Mouse (Mus musculus) liver, embryonic 11.5 days (tissue): Measurements from ENCODE around the gene Fbxl14. TPM values are rescaled to one million over a fixed set of nuclear protein-coding genes. Genes with fewer than 3 reads are reported as not detected.

Experiments used
- ATAC-seq: fragments of 200-750 bp; cut with Nextera tagmentation; replicated peaks from 2 replicates; pipeline ENCODE4 v1.8.0; 2017; ENCODE audit warnings: moderate number of reproducible peaks, mild to moderate bottlenecking, moderate TSS enrichment, moderate library complexity; ENCODE audit not compliant: low FRiP score
- DNase-seq: peaks from one replicate; pipeline ENCODE4 v3.0.0-alpha.2; 2017; ENCODE audit warnings: low spot score
- H3K27ac ChIP-seq: fragments of 300-500 bp; sonication (generic); 2 replicates; pipeline ENCODE4 v1.5.1; 2014; ENCODE audit warnings: mild to moderate bottlenecking, low read depth, low read length, control low read depth
- H3K27me3 ChIP-seq: fragments of 300-500 bp; sonication (generic); replicated peaks from 2 replicates; pipeline ENCODE4 v1.6.1; 2014; ENCODE audit warnings: low read length, mixed read lengths; ENCODE audit not compliant: control insufficient read depth, insufficient read depth
- H3K36me3 ChIP-seq: fragments of 300-500 bp; sonication (generic); 2 replicates; pipeline ENCODE4 v1.6.1; 2014; ENCODE audit warnings: mild to moderate bottlenecking, low read length, moderate library complexity, mixed read lengths; ENCODE audit not compliant: control insufficient read depth, insufficient read depth
- H3K4me1 ChIP-seq: fragments of 300-500 bp; sonication (generic); replicated peaks from 2 replicates; pipeline ENCODE4 v1.6.1; 2014; ENCODE audit warnings: low read length, mixed read lengths; ENCODE audit not compliant: control insufficient read depth, insufficient read depth
- H3K4me2 ChIP-seq: fragments of 300-500 bp; sonication (generic); 2 replicates; pipeline ENCODE4 v1.6.1; 2014; ENCODE audit warnings: mild to moderate bottlenecking, control low read depth, moderate library complexity
- H3K4me3 ChIP-seq: fragments of 300-500 bp; sonication (generic); 2 replicates; pipeline ENCODE4 v1.5.1; 2014; ENCODE audit warnings: low read depth, low read length, control low read depth
- H3K9ac ChIP-seq: fragments of 300-500 bp; sonication (generic); 2 replicates; pipeline ENCODE4 v1.6.1; 2014; ENCODE audit warnings: low read depth, low read length, control low read depth
- H3K9me3 ChIP-seq: fragments of 300-500 bp; sonication (generic); 2 replicates; pipeline ENCODE4 v1.6.1; 2016; ENCODE audit warnings: low read length, inconsistent platforms, mixed read lengths; ENCODE audit not compliant: control insufficient read depth
- WGBS: fragments of 180-500 bp; shearing (Covaris S2); extraction: QIAGEN DNeasy Blood & Tissue Kit; methylation state at CpG from one replicate; pipeline ENCODE4 v1.1.7; 2014; 5-methylcytosine and 5-hydroxymethylcytosine counted together
- polyA plus RNA-seq: library from polyadenylated mRNA; unstranded; fragments of >200 nt; fragmentation: Nextera tagmentation; extraction: Ambion mirVana; gene quantifications from 2 replicates; pipeline ENCODE4 v1.2.1, GENCODE M21; 2014

Gene Fbxl14
- polyA plus RNA-seq, 1 experiment from 2014 or later, result 6.9 TPM

- H3K4me2 ChIP-seq, result no peak overlapping the region
- no peak for DNase-seq
- no peaks in the 10 kb centered on the region for H3K27me3 ChIP-seq
- H3K27ac ChIP-seq, result no peak overlapping the region
- ATAC-seq, result no peak
- no peak overlapping the region for H3K4me3 ChIP-seq
- H3K9ac ChIP-seq, result no peak overlapping the region
- peaks cover 29% of the 10 kb centered on the region for H3K4me1 ChIP-seq
- no peaks in the 10 kb centered on the region for H3K9me3 ChIP-seq
- peaks cover 8% of the 10 kb centered on the region; the same call in 1 of the 2 replicates for H3K36me3 ChIP-seq
- 16% methylated on average over 2 of the region's 2 CpGs for WGBS
Measured at GRCm38 (mm10) chr6:119485486-119485885, 6.0 kb downstream of the Fbxl14 start.

DNA sequence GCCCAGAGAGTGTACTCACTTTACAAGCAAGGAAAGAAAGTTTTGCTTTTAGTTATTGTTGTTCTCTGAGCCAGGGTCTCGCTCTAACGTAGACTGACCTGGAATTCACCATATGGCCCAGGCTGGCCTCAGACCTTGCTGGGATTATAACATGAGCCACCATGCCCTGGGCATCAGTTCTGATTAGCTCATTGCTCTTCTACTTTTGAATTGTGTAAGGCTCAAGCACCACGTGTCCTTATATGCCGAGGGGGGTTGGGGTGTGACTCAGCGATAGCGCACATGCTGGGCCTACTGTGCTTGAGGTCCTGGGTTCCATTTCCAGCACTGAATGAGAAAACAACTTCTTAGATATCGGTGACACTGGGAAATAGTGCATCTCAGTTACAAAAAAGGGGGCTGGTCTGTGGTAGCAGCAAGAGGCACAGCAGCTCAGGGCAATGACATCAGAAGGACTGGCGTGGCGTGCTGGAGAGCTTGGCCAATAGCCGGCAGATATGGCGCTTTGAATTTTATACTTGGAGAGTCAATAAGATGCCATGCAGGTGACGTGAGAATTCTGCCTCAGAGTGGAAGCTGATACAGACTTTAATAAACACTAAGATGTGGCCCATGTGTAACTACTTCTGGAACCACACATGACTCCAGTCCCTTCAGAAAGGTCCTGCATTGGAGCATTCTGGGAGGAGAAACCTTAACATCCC lies 7.1 kb downstream of the Fbxl14 start:
- Histone ChIP-seq H3K9ac (no peak overlapping the region), H3K27me3 (no peaks in the 10 kb centered on the region), H3K4me3 (no peak overlapping the region), H3K27ac (no peak overlapping the region), H3K4me2 (no peak overlapping the region), H3K36me3 (peaks cover 8% of the 10 kb centered on the region; the same call in 1 of the 2 replicates), H3K9me3 (no peaks in the 10 kb centered on the region), H3K4me1 (peaks cover 24% of the 10 kb centered on the region)
- no peak for DNase-seq
- no peak for ATAC-seq
- WGBS, result 86% methylated on average over 12 of the region's 12 CpGs

DNA sequence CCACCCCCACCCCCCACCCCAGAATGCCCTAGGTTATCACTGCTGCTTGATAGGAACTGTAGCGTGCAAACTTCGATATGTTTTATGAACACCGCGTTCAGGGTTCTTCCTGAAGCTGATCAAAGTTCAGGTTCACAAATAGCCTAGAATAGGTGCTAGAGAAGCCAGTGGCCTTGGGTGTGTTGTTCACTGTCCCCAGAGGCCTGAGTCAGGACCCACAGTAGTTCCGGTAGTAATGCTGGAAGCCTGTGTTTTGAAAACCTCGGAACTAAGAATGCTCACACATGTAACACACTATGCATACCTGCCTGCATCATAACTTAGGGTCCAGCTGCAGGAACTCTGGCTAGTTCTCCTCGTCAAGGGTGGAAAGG lies 7.6 kb downstream of the Fbxl14 start:
- 84% methylated on average over 7 of the region's 7 CpGs for WGBS

GRCm38 (mm10) chr6:119487619-119488018 lies 8.2 kb downstream of the Fbxl14 start:
- no peak overlapping the region for H3K9ac ChIP-seq
- ATAC-seq (no peak), DNase-seq (no peak)
- no peak overlapping the region for H3K4me3 ChIP-seq
- WGBS, result 87% methylated on average over 9 of the region's 9 CpGs
- no peaks in the 10 kb centered on the region for H3K9me3 ChIP-seq
- H3K36me3 ChIP-seq, result peaks cover 8% of the 10 kb centered on the region; the same call in 1 of the 2 replicates
- H3K27me3 ChIP-seq, result no peaks in the 10 kb centered on the region
- no peak overlapping the region for H3K4me2 ChIP-seq
- H3K4me1 ChIP-seq, result peaks cover 22% of the 10 kb centered on the region
- H3K27ac ChIP-seq, result no peak overlapping the region

More for the DNA sequence above, 7.6 kb downstream of the Fbxl14 start:
- Histone ChIP-seq H3K9ac (no peak overlapping the region), H3K27ac (no peak overlapping the region), H3K9me3 (no peaks in the 10 kb centered on the region), H3K27me3 (no peaks in the 10 kb centered on the region), H3K4me2 (no peak overlapping the region), H3K36me3 (peaks cover 8% of the 10 kb centered on the region; the same call in 1 of the 2 replicates), H3K4me1 (peaks cover 24% of the 10 kb centered on the region), H3K4me3 (no peak overlapping the region)
- no peak for DNase-seq
- no peak for ATAC-seq

DNA sequence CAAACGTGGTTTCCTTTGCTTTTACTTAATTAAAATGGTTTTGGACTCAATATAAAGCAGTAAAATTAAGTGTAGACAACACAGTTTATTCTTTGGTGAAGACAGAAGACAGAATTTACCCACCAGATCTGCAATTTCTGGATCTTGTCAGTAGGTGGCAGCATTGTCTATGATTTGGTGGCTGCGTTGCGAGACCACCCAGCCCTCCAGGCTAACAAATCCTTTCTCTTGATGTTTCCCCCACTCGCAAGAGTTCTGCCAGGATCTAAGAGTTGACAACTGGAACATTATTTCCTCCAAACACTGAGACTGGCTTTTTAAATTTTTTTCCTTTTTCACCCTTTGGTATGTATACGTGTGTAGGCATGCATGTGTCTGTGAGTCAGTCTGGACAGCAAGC lies 10.3 kb downstream of the Fbxl14 start:
- Histone ChIP-seq H3K36me3 (no peaks in the 10 kb centered on the region), H3K4me2 (no peak overlapping the region), H3K4me1 (peaks cover 5% of the 10 kb centered on the region; the same call in 1 of the 2 replicates), H3K27me3 (no peaks in the 10 kb centered on the region), H3K4me3 (no peak overlapping the region), H3K27ac (no peak overlapping the region), H3K9me3 (no peaks in the 10 kb centered on the region), H3K9ac (no peak overlapping the region)
- no peak for ATAC-seq
- 11% methylated on average over 5 of the region's 5 CpGs for WGBS
- no peak for DNase-seq

DNA sequence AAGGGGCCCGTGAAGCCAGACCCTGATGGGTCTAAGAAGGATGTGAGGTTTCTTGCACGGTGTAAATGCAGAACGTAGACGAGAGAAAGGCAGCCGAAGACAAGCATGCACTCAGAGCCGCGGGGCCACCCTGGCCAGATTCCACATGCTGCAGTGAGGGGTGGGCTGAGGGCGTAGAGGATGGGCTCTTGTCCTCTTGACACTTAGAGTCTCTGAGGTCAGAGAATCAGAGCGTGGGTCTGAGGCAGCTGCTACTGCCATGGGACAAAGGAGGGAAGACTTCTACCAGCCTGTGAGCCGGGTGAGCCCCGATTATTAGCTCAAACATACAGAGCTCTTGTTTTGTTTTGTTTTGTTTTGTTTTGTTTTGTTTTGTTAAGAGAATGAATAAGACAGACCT lies 11.1 kb downstream of the Fbxl14 start:
- Histone ChIP-seq H3K4me1 (peaks cover 1% of the 10 kb centered on the region; the same call in 1 of the 2 replicates), H3K27me3 (no peaks in the 10 kb centered on the region), H3K4me2 (no peak overlapping the region), H3K4me3 (no peak overlapping the region), H3K9me3 (no peaks in the 10 kb centered on the region), H3K9ac (no peak overlapping the region), H3K36me3 (no peaks in the 10 kb centered on the region), H3K27ac (no peak overlapping the region)
- WGBS, result 63% methylated on average over 11 of the region's 11 CpGs
- no peak for ATAC-seq
- no peak for DNase-seq

DNA sequence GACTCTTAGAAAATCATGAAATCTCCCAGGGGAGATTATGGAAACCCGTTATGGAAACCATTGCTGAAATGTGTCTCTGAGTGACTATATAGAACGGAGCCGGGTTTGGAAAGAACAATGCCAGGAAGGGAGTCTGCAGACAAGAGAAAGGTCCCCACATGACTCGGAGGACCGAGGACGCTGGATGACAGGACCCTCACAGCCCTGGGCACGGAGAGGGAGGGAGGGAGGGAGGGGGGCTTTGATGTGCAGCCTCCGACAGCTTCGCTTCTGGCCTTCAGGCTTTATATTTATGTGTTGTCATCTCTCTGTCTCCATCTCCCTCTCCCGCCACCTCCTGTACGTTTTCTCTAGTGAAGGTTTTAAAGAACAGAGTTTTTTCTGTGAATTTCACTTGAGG lies 11.5 kb downstream of the Fbxl14 start:
- Histone ChIP-seq H3K27ac (no peak overlapping the region), H3K4me2 (no peak overlapping the region), H3K27me3 (no peaks in the 10 kb centered on the region), H3K9me3 (no peaks in the 10 kb centered on the region), H3K9ac (no peak overlapping the region), H3K4me3 (no peak overlapping the region), H3K36me3 (no peaks in the 10 kb centered on the region), H3K4me1 (no peaks in the 10 kb centered on the region)
- DNase-seq (no peak), ATAC-seq (no peak)
- WGBS, result 57% methylated on average over 11 of the region's 11 CpGs

GRCm38 (mm10) chr6:119491997-119492629 lies 12.6 kb downstream of the Fbxl14 start:
- Histone ChIP-seq H3K27me3 (no peaks in the 10 kb centered on the region), H3K9me3 (no peaks in the 10 kb centered on the region), H3K4me3 (no peak overlapping the region), H3K4me1 (no peaks in the 10 kb centered on the region), H3K27ac (no peak overlapping the region), H3K9ac (no peak overlapping the region), H3K4me2 (no peak overlapping the region), H3K36me3 (no peaks in the 10 kb centered on the region)
- 58% methylated on average over 9 of the region's 9 CpGs for WGBS
- DNase-seq, result no peak
- ATAC-seq, result no peak

GRCm38 (mm10) chr6:119492630-119493014 lies 13.2 kb downstream of the Fbxl14 start:
- H3K4me3 ChIP-seq, result no peak overlapping the region
- 61% methylated on average over 7 of the region's 7 CpGs for WGBS
- DNase-seq, result no peak
- no peak for ATAC-seq
- H3K27me3 ChIP-seq, result no peaks in the 10 kb centered on the region
- H3K36me3 ChIP-seq, result no peaks in the 10 kb centered on the region
- H3K4me2 ChIP-seq, result no peak overlapping the region
- H3K27ac ChIP-seq, result no peak overlapping the region
- no peaks in the 10 kb centered on the region for H3K4me1 ChIP-seq
- H3K9ac ChIP-seq, result no peak overlapping the region
- H3K9me3 ChIP-seq, result no peaks in the 10 kb centered on the region
